Mouse (Mus musculus): ENCODE data around the gene Prdx6. TPM values are rescaled to one million over a fixed set of nuclear protein-coding genes. Genes with fewer than 3 reads are reported as not detected.

Prdx6 gene
- 278 and 293 TPM in 2 replicates for polyA plus RNA-seq (2015; fragmentation: Nextera tagmentation; extraction: Ambion mirVana)

- peak within 1 kb of the TSS; percentile 98 for H3K4me2 ChIP-seq (replicated peaks; ENCODE audit: low read depth)
- ATAC-seq (ENCODE audit: low FRiP score, low TSS enrichment) (peak; percentile 95), DNase-seq (ENCODE audit: low spot score) (peak; percentile 94)
- under 1% methylated on average over 66 of the region's 66 CpGs for WGBS
- H3K4me1 ChIP-seq (replicated peaks; ENCODE audit: control insufficient read depth, insufficient read depth) = peaks cover 3% of the 10 kb centered on the region
- H3K9ac ChIP-seq (ENCODE audit: low read length) = peak within 1 kb of the TSS; percentile 93
- TF ChIP-seq EP300 (optimal IDR thresholded peaks at IDR 0.05) (no peak), CTCF (IDR thresholded peaks at IDR 0.05; ENCODE audit: low read depth) (peak; percentile 31; the same call in 1 of the 2 replicates)
- peak within 1 kb of the TSS; percentile 89 for H3K27ac ChIP-seq (replicated peaks)
- no peaks in the 10 kb centered on the region for H3K9me3 ChIP-seq (ENCODE audit: control insufficient read depth, low read length)
- no peaks in the 10 kb centered on the region for H3K36me3 ChIP-seq (ENCODE audit: control insufficient read depth, insufficient read depth, low read length)
- no peaks in the 10 kb centered on the region for H3K27me3 ChIP-seq (ENCODE audit: control insufficient read depth, insufficient read depth, low read length)
- H3K4me3 ChIP-seq (ENCODE audit: low read depth, low read length) = peak within 1 kb of the TSS; percentile 92
Observed at GRCm38 (mm10) chr1:161250604-161251416, at the start of gene Prdx6. Gene Prdx6, minus strand, starts transcription at chr1:161251219.

GRCm38 (mm10) chr1:161288256-161288655 is 37.2 kb upstream of the Prdx6 start:
- Histone ChIP-seq H3K9me3 (ENCODE audit: control insufficient read depth, low read length) (no peaks in the 10 kb centered on the region), H3K36me3 (ENCODE audit: control insufficient read depth, insufficient read depth, low read length) (no peaks in the 10 kb centered on the region), H3K27me3 (ENCODE audit: control insufficient read depth, insufficient read depth, low read length) (no peaks in the 10 kb centered on the region), H3K4me3 (ENCODE audit: low read depth, low read length) (no peak overlapping the region), H3K4me2 (replicated peaks; ENCODE audit: low read depth) (no peak overlapping the region), H3K9ac (ENCODE audit: low read length) (no peak overlapping the region), H3K27ac (replicated peaks) (no peak overlapping the region), H3K4me1 (replicated peaks; ENCODE audit: control insufficient read depth, insufficient read depth) (no peaks in the 10 kb centered on the region)
- DNase-seq (ENCODE audit: low spot score) (no peak), ATAC-seq (ENCODE audit: low FRiP score, low TSS enrichment) (0 out of 2 replicates have a peak, but pooled peaks have one; percentile 35)
- 50% methylated on average over 12 of the region's 12 CpGs for WGBS
- TF ChIP-seq EP300 (optimal IDR thresholded peaks at IDR 0.05) (no peak), CTCF (IDR thresholded peaks at IDR 0.05; ENCODE audit: low read depth) (0 out of 2 replicates have a peak, but pooled peaks have one; percentile 7)

GRCm38 (mm10) chr1:161286726-161287310 is 35.8 kb upstream of the Prdx6 start:
- 23% methylated on average over 11 of the region's 11 CpGs for WGBS
- H3K4me1 ChIP-seq (replicated peaks; ENCODE audit: control insufficient read depth, insufficient read depth) = no peaks in the 10 kb centered on the region
- no peaks in the 10 kb centered on the region for H3K9me3 ChIP-seq (ENCODE audit: control insufficient read depth, low read length)
- H3K4me3 ChIP-seq (ENCODE audit: low read depth, low read length) = no peak overlapping the region
- DNase-seq (ENCODE audit: low spot score) = peak; percentile 59
- TF ChIP-seq EP300 (optimal IDR thresholded peaks at IDR 0.05) (no peak), CTCF (IDR thresholded peaks at IDR 0.05; ENCODE audit: low read depth) (peak; percentile 82)
- no peak overlapping the region for H3K4me2 ChIP-seq (replicated peaks; ENCODE audit: low read depth)
- H3K36me3 ChIP-seq (ENCODE audit: control insufficient read depth, insufficient read depth, low read length) = no peaks in the 10 kb centered on the region
- H3K9ac ChIP-seq (ENCODE audit: low read length) = no peak overlapping the region
- no peak overlapping the region for H3K27ac ChIP-seq (replicated peaks)
- ATAC-seq (ENCODE audit: low FRiP score, low TSS enrichment) = peak; percentile 52; the same call in 1 of the 2 replicates
- H3K27me3 ChIP-seq (ENCODE audit: control insufficient read depth, insufficient read depth, low read length) = no peaks in the 10 kb centered on the region

- H3K4me3 ChIP-seq (ENCODE audit: low read depth, low read length) = no peak overlapping the region
- no peak for DNase-seq (ENCODE audit: low spot score)
- H3K4me2 ChIP-seq (replicated peaks; ENCODE audit: low read depth) = no peak overlapping the region
- H3K9me3 ChIP-seq (ENCODE audit: control insufficient read depth, low read length) = no peaks in the 10 kb centered on the region
- H3K27me3 ChIP-seq (ENCODE audit: control insufficient read depth, insufficient read depth, low read length) = no peaks in the 10 kb centered on the region
- H3K27ac ChIP-seq (replicated peaks) = no peak overlapping the region
- no peak for ATAC-seq (ENCODE audit: low FRiP score, low TSS enrichment)
- TF ChIP-seq EP300 (optimal IDR thresholded peaks at IDR 0.05) (no peak), CTCF (IDR thresholded peaks at IDR 0.05; ENCODE audit: low read depth) (no peak)
- no peaks in the 10 kb centered on the region for H3K36me3 ChIP-seq (ENCODE audit: control insufficient read depth, insufficient read depth, low read length)
- H3K9ac ChIP-seq (ENCODE audit: low read length) = no peak overlapping the region
- 64% methylated on average over 3 of the region's 3 CpGs for WGBS
- no peaks in the 10 kb centered on the region for H3K4me1 ChIP-seq (replicated peaks; ENCODE audit: control insufficient read depth, insufficient read depth)
Observed at GRCm38 (mm10) chr1:161281054-161281688, 30.2 kb upstream of the Prdx6 start.

GRCm38 (mm10) chr1:161279244-161279908 is 28.4 kb upstream of the Prdx6 start:
- Histone ChIP-seq H3K9me3 (ENCODE audit: control insufficient read depth, low read length) (no peaks in the 10 kb centered on the region), H3K36me3 (ENCODE audit: control insufficient read depth, insufficient read depth, low read length) (no peaks in the 10 kb centered on the region), H3K27me3 (ENCODE audit: control insufficient read depth, insufficient read depth, low read length) (no peaks in the 10 kb centered on the region), H3K4me1 (replicated peaks; ENCODE audit: control insufficient read depth, insufficient read depth) (no peaks in the 10 kb centered on the region), H3K9ac (ENCODE audit: low read length) (no peak overlapping the region), H3K4me3 (ENCODE audit: low read depth, low read length) (no peak overlapping the region), H3K4me2 (replicated peaks; ENCODE audit: low read depth) (no peak overlapping the region), H3K27ac (replicated peaks) (no peak overlapping the region)
- TF ChIP-seq CTCF (IDR thresholded peaks at IDR 0.05; ENCODE audit: low read depth) (no peak), EP300 (optimal IDR thresholded peaks at IDR 0.05) (no peak)
- 35% methylated on average over 6 of the region's 6 CpGs for WGBS
- DNase-seq (ENCODE audit: low spot score) = no peak
- peak; percentile 45; the same call in 1 of the 2 replicates for ATAC-seq (ENCODE audit: low FRiP score, low TSS enrichment)

Measured in stomach, postnatal 0 days (tissue).